Mouse (Mus musculus): ENCODE results near the gene Eme2. TPM values are rescaled to one million over a fixed set of nuclear protein-coding genes. Genes with fewer than 3 reads are reported as not detected.

Gene Eme2
- polyA plus RNA-seq (2015; fragmentation: Illumina TruSeq; extraction: RNeasy Lipid Tissue Mini Kit (QIAGEN cat#74804); ENCODE audit: low read depth, low replicate concordance) = 29.7 TPM

GRCm38 (mm10) chr17:24894995-24895547 is at the start of gene Eme2, which contains the start of gene Mrps34:
Gene Eme2, minus strand, starts transcription at chr17:24895087.
Gene Mrps34, plus strand, starts transcription at chr17:24895116.

DNA sequence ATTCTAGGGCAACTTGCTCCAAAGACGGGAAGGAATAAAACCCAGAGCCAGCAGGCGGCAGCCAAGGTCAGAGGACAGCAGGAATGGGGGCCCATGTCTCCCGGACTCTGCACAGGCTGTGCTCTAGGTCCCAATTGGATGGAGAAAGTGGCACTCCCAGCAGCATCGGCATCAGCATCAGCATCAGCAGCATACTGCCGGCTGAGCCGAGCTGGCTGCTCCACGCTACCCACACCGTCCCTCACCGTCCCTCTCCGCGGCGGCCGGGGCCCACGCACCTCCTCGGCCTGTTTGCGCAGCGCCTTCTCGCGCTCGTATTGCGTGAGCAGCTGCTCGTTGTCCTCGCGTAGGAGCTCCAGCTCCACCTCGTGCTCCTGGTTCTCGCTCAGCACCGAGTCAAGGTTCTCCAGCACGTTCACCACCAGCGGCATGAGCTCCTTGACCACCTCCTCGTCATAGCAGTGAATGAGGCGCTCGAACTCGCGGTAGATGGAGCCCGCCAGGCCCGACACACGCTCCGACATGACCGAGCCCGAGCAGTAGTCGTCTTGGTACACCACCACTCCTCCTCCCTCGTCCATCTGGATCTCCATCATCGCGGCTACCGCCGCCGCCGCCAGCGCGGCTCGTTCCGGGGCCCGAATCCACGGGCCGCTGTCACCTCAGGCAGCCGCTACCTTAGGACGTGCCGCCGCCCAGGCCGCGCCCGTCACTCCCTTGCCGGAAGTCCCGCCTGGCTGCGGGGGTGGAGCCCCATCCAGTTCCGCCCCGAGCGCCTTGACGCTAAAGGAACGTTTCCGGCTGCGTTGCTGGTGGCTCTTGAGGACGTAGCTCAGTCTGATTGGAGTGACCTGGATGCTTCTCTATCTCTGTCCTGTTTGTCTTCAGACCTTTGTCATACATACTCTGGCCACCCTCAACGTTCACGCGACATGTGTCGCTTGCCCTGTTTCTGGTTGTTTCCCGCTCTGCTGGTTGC is 41.7 kb upstream of the Eme2 start, which contains the start of gene Mapk8ip3:
TSS of gene Mapk8ip3 (minus strand) at position 719 of the 979 bp plus-strand sequence.

GRCm38 (mm10) chr17:24896241-24896992 is 1.5 kb upstream of the Eme2 start, which contains the start of gene Nme3:
Gene Nme3, plus strand, starts transcription at chr17:24896500.

DNA sequence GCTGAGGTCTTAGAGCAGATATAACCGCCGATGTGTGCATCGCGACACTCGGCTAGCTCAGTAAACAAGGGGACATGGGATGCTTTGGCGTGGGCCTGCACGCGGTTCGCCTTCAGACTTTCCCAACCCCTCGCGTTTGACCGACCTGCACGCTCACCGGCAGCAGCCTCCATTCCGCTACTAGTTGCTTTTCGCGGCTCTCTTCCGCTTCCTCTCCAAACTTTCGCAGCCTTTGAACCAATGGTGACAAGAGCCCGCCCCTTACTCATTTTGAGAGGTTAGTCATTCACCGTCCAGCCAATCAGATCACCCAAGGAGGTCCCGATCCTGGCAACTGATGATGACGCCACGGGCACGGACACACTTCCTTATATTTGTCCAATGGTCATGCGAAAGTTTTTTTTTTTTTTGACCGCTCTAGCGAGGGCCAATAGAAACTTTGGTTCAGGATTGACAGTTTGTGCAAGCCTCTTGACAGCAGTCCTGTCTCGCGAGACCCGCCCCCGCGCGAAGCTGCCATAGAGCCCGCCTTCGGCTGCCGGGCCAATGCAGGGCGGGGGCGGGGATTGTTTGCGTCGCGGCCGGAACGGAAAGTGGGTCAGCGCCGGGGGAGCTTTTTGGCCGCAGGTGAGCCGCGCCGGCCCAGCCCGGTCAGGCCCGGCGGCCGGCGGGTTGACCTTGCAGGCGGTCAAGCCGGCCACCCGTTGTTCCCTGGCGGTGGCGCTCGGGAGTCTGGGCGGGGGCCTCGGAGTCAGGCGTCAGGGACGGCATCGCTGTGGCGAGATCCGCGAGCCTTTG is 8.6 kb downstream of the Eme2 start, which contains the start of the genes Nubp2 and Spsb3:
TSS of gene Nubp2 (minus strand) at position 216 of the 798 bp plus-strand sequence.
TSS of gene Spsb3 (plus strand) at position 510 of the 798 bp plus-strand sequence.

DNA sequence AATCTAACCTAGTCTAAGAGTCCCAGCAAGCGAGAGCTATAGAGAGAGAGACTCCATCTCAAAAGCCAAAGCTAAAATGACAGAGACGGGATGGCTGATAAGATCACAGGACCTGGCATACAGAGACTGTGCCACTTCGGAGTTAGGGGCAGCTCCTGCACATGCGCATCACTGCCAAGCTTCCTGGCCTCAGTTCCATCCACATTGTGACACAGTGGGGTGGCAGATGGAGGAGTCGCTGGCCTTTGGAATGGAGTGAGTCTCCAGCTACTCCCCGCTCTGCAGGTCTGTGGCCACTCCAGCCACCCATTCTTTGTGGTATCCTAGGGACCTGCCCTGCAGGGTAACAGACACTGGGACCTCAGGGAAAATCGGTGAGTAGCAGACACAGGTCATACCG is 29.1 kb downstream of the Eme2 start, which contains the start of gene Igfals:
TSS of gene Igfals (plus strand) at position 222 of the 400 bp plus-strand sequence.

GRCm38 (mm10) chr17:24850065-24850772 is 44.7 kb downstream of the Eme2 start, which contains the start of gene Fahd1:
Gene Fahd1, minus strand, starts transcription at chr17:24850364.

DNA sequence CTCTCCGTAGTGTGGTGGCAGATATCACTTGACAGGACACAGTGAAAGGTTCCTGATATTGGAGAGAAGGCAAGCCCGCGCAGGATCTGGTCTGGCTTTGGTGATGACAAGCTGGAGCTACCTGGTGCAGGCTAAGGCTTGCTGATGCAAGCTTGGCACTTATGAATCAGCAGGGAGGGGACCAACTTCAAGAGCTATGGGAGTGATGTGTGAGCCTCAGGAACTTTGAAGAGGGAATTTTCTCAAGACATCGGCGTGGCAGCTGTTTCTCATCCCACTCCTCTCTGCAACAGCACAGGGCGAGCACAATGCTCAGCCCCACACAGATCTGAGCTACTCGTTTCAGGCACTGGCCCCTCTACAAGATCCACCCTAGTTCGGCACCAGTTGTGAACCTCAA is 55.0 kb downstream of the Eme2 start, which contains the start of gene Hagh:
TSS of gene Hagh (plus strand) at position 302 of the 400 bp plus-strand sequence.

Other genes starting within 250 kb of the Eme2 start
- gene Slc9a3r2, start 244.8 kb downstream of the Eme2 start, polyA plus RNA-seq (2015; fragmentation: Illumina TruSeq; extraction: RNeasy Lipid Tissue Mini Kit (QIAGEN cat#74804); ENCODE audit: low read depth, low replicate concordance) = 49.3 TPM
- gene Npw, start 236.6 kb downstream of the Eme2 start, polyA plus RNA-seq (2015; fragmentation: Illumina TruSeq; extraction: RNeasy Lipid Tissue Mini Kit (QIAGEN cat#74804); ENCODE audit: low read depth, low replicate concordance) = not detected
- gene Zfp598, start 225.4 kb downstream of the Eme2 start, polyA plus RNA-seq (2015; fragmentation: Illumina TruSeq; extraction: RNeasy Lipid Tissue Mini Kit (QIAGEN cat#74804); ENCODE audit: low read depth, low replicate concordance) = 31.2 TPM
- gene Syngr3, start 205.1 kb downstream of the Eme2 start, polyA plus RNA-seq (2015; fragmentation: Illumina TruSeq; extraction: RNeasy Lipid Tissue Mini Kit (QIAGEN cat#74804); ENCODE audit: low read depth, low replicate concordance) = 193 TPM
- gene Gfer, start 198.9 kb downstream of the Eme2 start, polyA plus RNA-seq (2015; fragmentation: Illumina TruSeq; extraction: RNeasy Lipid Tissue Mini Kit (QIAGEN cat#74804); ENCODE audit: low read depth, low replicate concordance) = 22.1 TPM
- 3.3 TPM for gene Noxo1, start 198.9 kb downstream of the Eme2 start, polyA plus RNA-seq (2015; fragmentation: Illumina TruSeq; extraction: RNeasy Lipid Tissue Mini Kit (QIAGEN cat#74804); ENCODE audit: low read depth, low replicate concordance)
- 28.6 TPM for gene Tbl3, start 187.4 kb downstream of the Eme2 start, polyA plus RNA-seq (2015; fragmentation: Illumina TruSeq; extraction: RNeasy Lipid Tissue Mini Kit (QIAGEN cat#74804); ENCODE audit: low read depth, low replicate concordance)
- not detected for gene Rnf151, start 177.0 kb downstream of the Eme2 start, polyA plus RNA-seq (2015; fragmentation: Illumina TruSeq; extraction: RNeasy Lipid Tissue Mini Kit (QIAGEN cat#74804); ENCODE audit: low read depth, low replicate concordance)
- 796 TPM for gene Rps2, start 177.0 kb downstream of the Eme2 start, polyA plus RNA-seq (2015; fragmentation: Illumina TruSeq; extraction: RNeasy Lipid Tissue Mini Kit (QIAGEN cat#74804); ENCODE audit: low read depth, low replicate concordance)
- gene Ndufb10, start 170.6 kb downstream of the Eme2 start, polyA plus RNA-seq (2015; fragmentation: Illumina TruSeq; extraction: RNeasy Lipid Tissue Mini Kit (QIAGEN cat#74804); ENCODE audit: low read depth, low replicate concordance) = 517 TPM
- 1.1 TPM for gene Rpl3l, start 167.3 kb downstream of the Eme2 start, polyA plus RNA-seq (2015; fragmentation: Illumina TruSeq; extraction: RNeasy Lipid Tissue Mini Kit (QIAGEN cat#74804); ENCODE audit: low read depth, low replicate concordance)
- 54.9 TPM for gene Msrb1, start 158.4 kb downstream of the Eme2 start, polyA plus RNA-seq (2015; fragmentation: Illumina TruSeq; extraction: RNeasy Lipid Tissue Mini Kit (QIAGEN cat#74804); ENCODE audit: low read depth, low replicate concordance)
- not detected for gene Hs3st6, start 142.1 kb downstream of the Eme2 start, polyA plus RNA-seq (2015; fragmentation: Illumina TruSeq; extraction: RNeasy Lipid Tissue Mini Kit (QIAGEN cat#74804); ENCODE audit: low read depth, low replicate concordance)
- gene Meiob, start 90.8 kb downstream of the Eme2 start, polyA plus RNA-seq (2015; fragmentation: Illumina TruSeq; extraction: RNeasy Lipid Tissue Mini Kit (QIAGEN cat#74804); ENCODE audit: low read depth, low replicate concordance) = not detected
- gene Hagh, start 54.9 kb downstream of the Eme2 start, polyA plus RNA-seq (2015; fragmentation: Illumina TruSeq; extraction: RNeasy Lipid Tissue Mini Kit (QIAGEN cat#74804); ENCODE audit: low read depth, low replicate concordance) = 182 TPM
- 30.6 TPM for gene Fahd1, start 44.7 kb downstream of the Eme2 start, polyA plus RNA-seq (2015; fragmentation: Illumina TruSeq; extraction: RNeasy Lipid Tissue Mini Kit (QIAGEN cat#74804); ENCODE audit: low read depth, low replicate concordance)
- gene Igfals, start 29.1 kb downstream of the Eme2 start, polyA plus RNA-seq (2015; fragmentation: Illumina TruSeq; extraction: RNeasy Lipid Tissue Mini Kit (QIAGEN cat#74804); ENCODE audit: low read depth, low replicate concordance) = not detected
- gene Nubp2, start 8.7 kb downstream of the Eme2 start, polyA plus RNA-seq (2015; fragmentation: Illumina TruSeq; extraction: RNeasy Lipid Tissue Mini Kit (QIAGEN cat#74804); ENCODE audit: low read depth, low replicate concordance) = 42.4 TPM
- gene Spsb3, start 8.4 kb downstream of the Eme2 start, polyA plus RNA-seq (2015; fragmentation: Illumina TruSeq; extraction: RNeasy Lipid Tissue Mini Kit (QIAGEN cat#74804); ENCODE audit: low read depth, low replicate concordance) = 74.8 TPM
- 84.8 TPM for gene Mrps34, start within 50 bp of the Eme2 start, polyA plus RNA-seq (2015; fragmentation: Illumina TruSeq; extraction: RNeasy Lipid Tissue Mini Kit (QIAGEN cat#74804); ENCODE audit: low read depth, low replicate concordance)
- 78.4 TPM for gene Nme3, start 1.4 kb upstream of the Eme2 start, polyA plus RNA-seq (2015; fragmentation: Illumina TruSeq; extraction: RNeasy Lipid Tissue Mini Kit (QIAGEN cat#74804); ENCODE audit: low read depth, low replicate concordance)
- 214 TPM for gene Mapk8ip3, start 41.9 kb upstream of the Eme2 start, polyA plus RNA-seq (2015; fragmentation: Illumina TruSeq; extraction: RNeasy Lipid Tissue Mini Kit (QIAGEN cat#74804); ENCODE audit: low read depth, low replicate concordance)
- 7.4 TPM for gene Jpt2, start 65.6 kb upstream of the Eme2 start, polyA plus RNA-seq (2015; fragmentation: Illumina TruSeq; extraction: RNeasy Lipid Tissue Mini Kit (QIAGEN cat#74804); ENCODE audit: low read depth, low replicate concordance)
- gene Cramp1l, start 120.7 kb upstream of the Eme2 start, polyA plus RNA-seq (2015; fragmentation: Illumina TruSeq; extraction: RNeasy Lipid Tissue Mini Kit (QIAGEN cat#74804); ENCODE audit: low read depth, low replicate concordance) = 11.8 TPM
- 13.7 TPM for gene Ift140, start 121.0 kb upstream of the Eme2 start, polyA plus RNA-seq (2015; fragmentation: Illumina TruSeq; extraction: RNeasy Lipid Tissue Mini Kit (QIAGEN cat#74804); ENCODE audit: low read depth, low replicate concordance)
- 13.5 TPM for gene Tmem204, start 188.5 kb upstream of the Eme2 start, polyA plus RNA-seq (2015; fragmentation: Illumina TruSeq; extraction: RNeasy Lipid Tissue Mini Kit (QIAGEN cat#74804); ENCODE audit: low read depth, low replicate concordance)
- gene Telo2, start 220.9 kb upstream of the Eme2 start, polyA plus RNA-seq (2015; fragmentation: Illumina TruSeq; extraction: RNeasy Lipid Tissue Mini Kit (QIAGEN cat#74804); ENCODE audit: low read depth, low replicate concordance) = 26.7 TPM
- not detected for gene Ptx4, start 225.7 kb upstream of the Eme2 start, polyA plus RNA-seq (2015; fragmentation: Illumina TruSeq; extraction: RNeasy Lipid Tissue Mini Kit (QIAGEN cat#74804); ENCODE audit: low read depth, low replicate concordance)
- 34.5 TPM for gene Clcn7, start 238.3 kb upstream of the Eme2 start, polyA plus RNA-seq (2015; fragmentation: Illumina TruSeq; extraction: RNeasy Lipid Tissue Mini Kit (QIAGEN cat#74804); ENCODE audit: low read depth, low replicate concordance)